Mouse (Mus musculus) lung, postnatal 0 days (tissue): ENCODE results near the gene Rab8a.

ENCODE experiments used
- CTCF ChIP-seq: IDR thresholded peaks from 2 replicates; pipeline ENCODE4 v1.5.1; 2016; ENCODE audit warnings: antibody characterized with exemption, mild to moderate bottlenecking
- EP300 ChIP-seq: IDR thresholded peaks from 2 replicates; pipeline ENCODE4 v1.6.1; 2016; ENCODE audit warnings: antibody characterized with exemption, mild to moderate bottlenecking, control low read depth

- TF ChIP-seq EP300 (no peak), CTCF (no peak)
These were observed 1.8 kb downstream of the Rab8a start for GRCm38 (mm10) chr8:72162821-72163220.
